Mouse (Mus musculus) CH12.LX (cell line): ENCODE data around the gene B3galt4. TPM values are rescaled to one million over a fixed set of nuclear protein-coding genes. Genes with fewer than 3 reads are reported as not detected.
A peak's percentile ranks its signal among the peaks of the same experiment; 100 is the strongest.

Experiments
- DNase-seq: peaks from one replicate; pipeline ENCODE4 v3.0.0-alpha.2; 2013; ENCODE audit errors: extremely low read depth
- H3K27ac ChIP-seq: 2 replicates; pipeline ENCODE4 v1.5.1; 2012; ENCODE audit warnings: low read depth, mild to moderate bottlenecking, control low read depth, moderate library complexity; ENCODE audit not compliant: insufficient read depth
- H3K27me3 ChIP-seq: replicated peaks from 2 replicates; pipeline ENCODE3; 2012; ENCODE audit warnings: inconsistent platforms
- H3K36me3 ChIP-seq, 2 experiments: replicated peaks in 1 of 2; 2 replicates each; pipeline versions ENCODE3 to v1.6.1; 2012; ENCODE audit warnings: inconsistent platforms in 1 of 2, low read length in 1 of 2, mild to moderate bottlenecking in 1 of 2, mixed read lengths in 1 of 2, moderate library complexity in 1 of 2; ENCODE audit not compliant: control insufficient read depth in 1 of 2, insufficient read depth in 1 of 2
- H3K4me1 ChIP-seq, 2 experiments: 2 replicates each; pipeline ENCODE4 v1.6.1; 2012; ENCODE audit warnings: inconsistent platforms in 1 of 2, moderate library complexity in 1 of 2; ENCODE audit not compliant: insufficient read depth in 2 of 2, control insufficient read depth in 1 of 2
- H3K4me2 ChIP-seq: 2 replicates; pipeline ENCODE4 v1.6.1; 2012; ENCODE audit warnings: low read depth, mild to moderate bottlenecking, control low read depth; ENCODE audit not compliant: poor library complexity, insufficient read depth, severe bottlenecking
- H3K4me3 ChIP-seq, 3 experiments: fragments of 150-350 bp in 1 of 3; sonication (generic) in 1 of 3; replicated peaks in 1 of 3; 2 replicates each; pipeline versions ENCODE3 to v1.5.1; 2011 to 2012; ENCODE audit warnings: low read depth in 2 of 3, low read length in 2 of 3, mild to moderate bottlenecking in 2 of 3, moderate library complexity in 2 of 3, control low read depth in 1 of 3, improper control_type of control experiment in 1 of 3, inconsistent platforms in 1 of 3, mixed read lengths in 1 of 3; ENCODE audit not compliant: poor library complexity in 1 of 3
- H3K79me2 ChIP-seq: replicated peaks from 2 replicates; pipeline ENCODE4 v1.6.1; 2012; ENCODE audit warnings: mild to moderate bottlenecking, moderate library complexity; ENCODE audit not compliant: control insufficient read depth, poor library complexity, insufficient read depth, severe bottlenecking; ENCODE audit errors: extremely low read depth
- H3K9ac ChIP-seq: 2 replicates; pipeline ENCODE4 v1.6.1; 2012; ENCODE audit warnings: low read depth, mild to moderate bottlenecking, control low read depth, moderate library complexity; ENCODE audit not compliant: insufficient read depth
- H3K9me3 ChIP-seq: replicated peaks from 2 replicates; pipeline ENCODE3; 2012; ENCODE audit warnings: low read length, inconsistent platforms, mixed read lengths
- CTCF ChIP-seq, 2 experiments: IDR thresholded peaks in 1 of 2; conservative IDR thresholded peaks in 1 of 2; 2 replicates each; pipeline ENCODE4 v1.5.1; 2011 to 2012; ENCODE audit warnings: low read depth in 2 of 2, low read length in 2 of 2, improper control_type of control experiment in 1 of 2, inconsistent platforms in 1 of 2, mild to moderate bottlenecking in 1 of 2, moderate library complexity in 1 of 2
- EP300 ChIP-seq: IDR thresholded peaks from 2 replicates; pipeline ENCODE4 v1.6.1; 2011; ENCODE audit warnings: low read length, improper control_type of control experiment
- ETS1 ChIP-seq: conservative IDR thresholded peaks from 2 replicates; pipeline ENCODE4 v1.6.1; 2012; ENCODE audit warnings: low read depth, mild to moderate bottlenecking, inconsistent platforms, low read length, improper control_type of control experiment, moderate library complexity
- GABPA ChIP-seq: IDR thresholded peaks from 2 replicates; pipeline ENCODE4 v1.6.1; 2012; ENCODE audit warnings: low read depth, low read length, improper control_type of control experiment, inconsistent platforms; ENCODE audit not compliant: insufficient replicate concordance
- IRF4 ChIP-seq: IDR thresholded peaks from 2 replicates; pipeline ENCODE4 v1.6.1; 2014; ENCODE audit warnings: low read depth, mild to moderate bottlenecking, inconsistent platforms, low read length, improper control_type of control experiment
- MAFK ChIP-seq: IDR thresholded peaks from 2 replicates; pipeline ENCODE4 v1.6.1; 2011; ENCODE audit warnings: low read length, improper control_type of control experiment; ENCODE audit not compliant: insufficient replicate concordance
- MEF2A ChIP-seq: IDR thresholded peaks from 2 replicates; pipeline ENCODE4 v1.6.1; 2014; ENCODE audit warnings: low read depth, mild to moderate bottlenecking, inconsistent platforms, low read length, improper control_type of control experiment, borderline replicate concordance
- MYC ChIP-seq: IDR thresholded peaks from 2 replicates; pipeline ENCODE4 v1.6.1; 2011; ENCODE audit warnings: low read depth, mild to moderate bottlenecking, improper control_type of control experiment, low read length
- NELFE ChIP-seq: IDR thresholded peaks from 2 replicates; pipeline ENCODE4 v1.6.1; 2011; ENCODE audit warnings: low read depth, low read length, improper control_type of control experiment
- PAX5 ChIP-seq: IDR thresholded peaks from 2 replicates; pipeline ENCODE4 v1.6.1; 2012; ENCODE audit warnings: low read length, inconsistent platforms, mixed read lengths
- POLR2A ChIP-seq: IDR thresholded peaks from 2 replicates; pipeline ENCODE4 v1.6.1; 2011; ENCODE audit warnings: low read depth, mild to moderate bottlenecking, improper control_type of control experiment, low read length
- POLR2AphosphoS2 ChIP-seq: IDR thresholded peaks from 2 replicates; pipeline ENCODE4 v1.6.1; 2011; ENCODE audit warnings: low read depth, low read length, improper control_type of control experiment
- RAD21 ChIP-seq: IDR thresholded peaks from 2 replicates; pipeline ENCODE4 v1.6.1; 2011; ENCODE audit warnings: low read depth, mild to moderate bottlenecking, low read length, improper control_type of control experiment, moderate library complexity
- RCOR1 ChIP-seq: conservative IDR thresholded peaks from 2 replicates; pipeline ENCODE4 v1.6.1; 2012; ENCODE audit warnings: low read depth, mild to moderate bottlenecking, inconsistent platforms, low read length, improper control_type of control experiment
- TCF12 ChIP-seq: IDR thresholded peaks from 2 replicates; pipeline ENCODE4 v1.6.1; 2014; ENCODE audit warnings: low read depth, mild to moderate bottlenecking, inconsistent platforms, low read length, improper control_type of control experiment
- USF2 ChIP-seq: conservative IDR thresholded peaks from 2 replicates; pipeline ENCODE4 v1.6.1; 2011; ENCODE audit warnings: low read depth, low read length, improper control_type of control experiment
- ZMIZ1 ChIP-seq: IDR thresholded peaks from 2 replicates; pipeline ENCODE4 v1.6.1; 2012; ENCODE audit warnings: low read depth, mild to moderate bottlenecking, inconsistent platforms, low read length, improper control_type of control experiment
- ZNF384 ChIP-seq: IDR thresholded peaks from 2 replicates; pipeline ENCODE4 v1.6.1; 2012; ENCODE audit warnings: low read depth, low read length, improper control_type of control experiment, inconsistent platforms
- dilution Hi-C: fragments of 300-500 bp; cut with MboI; formaldehyde crosslinking; loops from 2 replicates; pipeline ENCODE4 v1.14.3; 2020; ENCODE audit warnings: low sequenced_read_pairs; ENCODE audit not compliant: extremely low pct_unique_long_range_greater_than_20kb, extremely low pct_ligation_motif_present
- in situ Hi-C: fragments of 300-500 bp; cut with MboI; formaldehyde crosslinking; loops from 3 replicates; pipeline ENCODE4 v1.14.3; 2019; ENCODE audit warnings: low sequenced_read_pairs, low pct_ligation_motif_present, low pct_unique_long_range_greater_than_20kb, mixed read lengths
- polyA plus RNA-seq: library from polyadenylated mRNA; unstranded; fragments of >175 nt; gene quantifications from 2 replicates; pipeline ENCODE4 v1.2.1, GENCODE M21; 2012; ENCODE audit warnings: low read depth; ENCODE audit not compliant: insufficient read length
- total RNA-seq, 2 experiments: library from RNA; depleted of rRNA; stranded (reverse); fragments of 300-350 nt in 1 of 2; fragments of >200 nt in 1 of 2; gene quantifications; 2 replicates each; pipeline ENCODE4 v1.2.3; 2012 to 2014

Gene B3galt4
- total and polyA plus RNA-seq, 3 experiments, result 3.7 to 6.2 (median 5.2) TPM

DNA sequence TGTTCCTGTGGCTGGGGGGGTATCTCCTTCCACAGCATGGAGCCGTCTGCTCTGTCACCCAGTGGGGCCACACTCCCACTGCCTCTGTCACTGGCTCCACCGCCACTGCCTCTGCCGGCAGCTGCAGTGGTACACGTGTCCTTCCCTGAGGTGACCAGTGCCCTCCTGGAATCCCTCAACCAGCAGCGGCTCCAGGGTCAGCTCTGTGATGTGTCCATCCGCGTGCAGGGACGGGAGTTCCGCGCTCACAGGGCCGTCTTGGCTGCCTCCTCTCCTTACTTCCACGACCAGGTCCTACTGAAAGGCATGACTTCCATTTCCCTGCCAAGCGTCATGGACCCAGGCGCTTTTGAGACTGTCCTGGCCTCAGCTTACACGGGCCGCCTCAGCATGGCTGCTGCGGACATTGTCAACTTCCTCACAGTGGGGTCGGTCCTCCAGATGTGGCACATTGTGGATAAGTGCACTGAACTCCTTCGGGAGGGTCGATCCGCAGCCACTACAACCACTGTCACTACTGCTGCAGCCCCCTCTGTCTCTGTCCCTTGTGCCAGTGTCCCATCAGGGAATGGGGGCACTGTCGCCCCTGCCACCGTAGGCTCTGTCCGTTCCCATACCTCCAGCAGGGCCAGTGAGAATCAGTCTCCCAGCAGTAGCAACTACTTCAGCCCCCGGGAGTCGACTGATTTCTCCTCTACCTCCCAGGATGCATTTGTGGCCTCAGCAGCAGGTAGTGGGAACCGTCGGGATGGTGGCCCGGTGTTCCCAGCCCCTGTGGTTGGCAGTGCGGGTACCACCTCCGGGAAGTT is 34.2 kb downstream of the B3galt4 start:
- Histone ChIP-seq H3K4me3 (peak overlapping the region in 2 of 3 experiments; percentile 41 to 58), H3K79me2 (peaks cover 22% of the 10 kb centered on the region), H3K36me3 (peaks cover 44 to 62% of the 10 kb centered on the region in 2 experiments), H3K4me1 (peaks cover 30 to 55% of the 10 kb centered on the region in 2 experiments), H3K9ac (no peak overlapping the region), H3K27ac (no peak overlapping the region), H3K9me3 (peaks cover 6% of the 10 kb centered on the region), H3K4me2 (peak overlapping the region; percentile 62), H3K27me3 (no peaks in the 10 kb centered on the region)
- TF ChIP-seq POLR2A, result no peak
- no peak for TF ChIP-seq RAD21
- no peak for TF ChIP-seq RCOR1
- TF ChIP-seq USF2, result no peak
- TF ChIP-seq PAX5, result no peak
- no peak for TF ChIP-seq ZMIZ1
- TF ChIP-seq ETS1, result no peak
- TF ChIP-seq TCF12, result no peak
- in situ Hi-C loops, result no loop called here
- no peak for DNase-seq
- dilution Hi-C loops, result no loop called here

GRCm38 (mm10) chr17:33916294-33916693 is 35.0 kb downstream of the B3galt4 start:
- DNase-seq, result no peak
- Histone ChIP-seq H3K79me2 (peaks cover 14% of the 10 kb centered on the region), H3K9ac (peak overlapping the region; percentile 70), H3K9me3 (peaks cover 6% of the 10 kb centered on the region), H3K36me3 (peaks cover 45 to 62% of the 10 kb centered on the region in 2 experiments), H3K4me1 (peaks cover 27 to 50% of the 10 kb centered on the region in 2 experiments), H3K4me2 (peak overlapping the region; percentile 62), H3K4me3 (peak overlapping the region; percentile 58 to 62 (median 59)), H3K27ac (no peak overlapping the region), H3K27me3 (no peaks in the 10 kb centered on the region)
- dilution Hi-C loops, result no loop called here
- TF ChIP-seq GABPA (no peak), MYC (no peak), MEF2A (no peak), MAFK (no peak), ZMIZ1 (no peak), IRF4 (no peak), CTCF (conservative IDR thresholded peaks at IDR 0.05 in 1 of 2, IDR thresholded peaks at IDR 0.05 in 1 of 2; ENCODE audit: low read depth in 2 of 2, low read length in 2 of 2) (no peak), ZNF384 (no peak), RAD21 (no peak), POLR2AphosphoS2 (no peak), EP300 (no peak), NELFE (no peak)
- in situ Hi-C loops, result no loop called here
